Comparison of ENCODE assay signal across 23 mouse cellular contexts in the genomic region with DNA sequence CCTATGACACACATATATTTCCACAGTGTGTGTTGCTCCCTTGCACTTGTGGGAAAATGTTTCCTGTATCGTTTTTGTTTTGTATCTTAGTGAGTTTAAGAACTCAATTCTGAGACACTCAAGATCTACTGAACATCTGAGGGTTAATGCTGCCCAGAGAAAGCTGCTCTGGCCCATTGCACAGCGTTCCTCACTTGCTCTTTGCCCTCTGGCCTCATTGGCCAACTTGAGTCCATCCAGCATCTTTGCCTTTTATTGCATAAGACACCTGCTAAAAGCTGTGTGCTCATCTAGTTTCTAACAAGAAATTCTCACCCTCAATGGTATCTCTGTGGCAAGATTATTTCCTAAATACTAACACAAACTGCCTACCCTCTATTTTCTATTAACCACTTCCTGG.
"Had no signal": no experiment of that assay in that cellular context is flagged by ENCODE, and none has a peak within 500 bp of the region (broad histone marks: within the 10 kb centered on the region; RNA-seq: fewer than 3 reads in every experiment).

No protein-coding gene starts in this region.

- H3K4me2 ChIP-seq: heart, embryonic 12.5 days; hindbrain, embryonic 12.5 days; hindbrain, embryonic 14.5 days; intestine, embryonic 15.5 days; limb, embryonic 13.5 days; limb, embryonic 15.5 days; liver, embryonic 12.5 days had no signal

- H3K9me3 ChIP-seq: heart, embryonic 10.5 days; heart, embryonic 12.5 days; hindbrain, embryonic 10.5 days; hindbrain, embryonic 12.5 days; intestine, embryonic 15.5 days; limb, embryonic 13.5 days; limb, embryonic 15.5 days; liver, embryonic 12.5 days had no signal

- ATAC-seq: forebrain, embryonic 16.5 days; hindbrain, embryonic 16.5 days; inflammation-experienced regulatory T-cells, adult 6 months; intestine, embryonic 15.5 days; intestine, postnatal 0 days; liver, embryonic 12.5 days had no signal

- H3K27me3 ChIP-seq: heart, embryonic 12.5 days; hindbrain, embryonic 12.5 days; intestine, embryonic 15.5 days; limb, embryonic 13.5 days; limb, embryonic 15.5 days; liver, embryonic 12.5 days had no signal

- H3K27ac ChIP-seq: gastrocnemius, adult 2 months; heart, embryonic 10.5 days; hindbrain, embryonic 10.5 days; hindbrain, embryonic 12.5 days; hindbrain, embryonic 14.5 days; intestine, embryonic 15.5 days; limb, embryonic 13.5 days; limb, embryonic 15.5 days; liver, embryonic 12.5 days; liver, embryonic 14.5 days had no signal

- H3K4me1 ChIP-seq: heart, embryonic 10.5 days; heart, embryonic 12.5 days; hindbrain, embryonic 10.5 days; hindbrain, embryonic 12.5 days; intestine, embryonic 15.5 days; liver, embryonic 12.5 days had no signal

- H3K9ac ChIP-seq: heart, embryonic 12.5 days; hindbrain, embryonic 12.5 days; hindbrain, embryonic 14.5 days; intestine, embryonic 15.5 days; limb, embryonic 13.5 days; limb, embryonic 15.5 days; liver, embryonic 12.5 days; liver, embryonic 14.5 days had no signal

- H3K4me3 ChIP-seq: gastrocnemius, adult 2 months; heart, embryonic 10.5 days; heart, embryonic 12.5 days; hindbrain, embryonic 10.5 days; hindbrain, embryonic 12.5 days; intestine, embryonic 15.5 days; limb, embryonic 13.5 days; limb, embryonic 15.5 days; liver, embryonic 12.5 days had no signal

- H3K36me3 ChIP-seq: heart, embryonic 10.5 days; heart, embryonic 12.5 days; hindbrain, embryonic 10.5 days; hindbrain, embryonic 12.5 days; intestine, embryonic 15.5 days; limb, embryonic 13.5 days; limb, embryonic 15.5 days; liver, embryonic 12.5 days had no signal

- DNase-seq: gastrocnemius, adult 2 months; gastrocnemius, postnatal 10 days; gastrocnemius, postnatal 25 days; heart, adult 18-20 months; heart, postnatal 10 days; heart, postnatal 4 days; layer of hippocampus, adult 9-11 months; layer of hippocampus, postnatal 36 days; left cerebral cortex, postnatal 4 days had no signal
